Mouse (Mus musculus) heart, embryonic 13.5 days (tissue): ENCODE results near the gene Zfp213. TPM values are rescaled to one million over a fixed set of nuclear protein-coding genes. Genes with fewer than 3 reads are reported as not detected.

Source experiments
- ATAC-seq: fragments of 200-750 bp; cut with Nextera tagmentation; 2 replicates; pipeline ENCODE4 v1.8.0; 2017; ENCODE audit warnings: moderate TSS enrichment; ENCODE audit not compliant: insufficient number of reproducible peaks, low FRiP score, low TSS enrichment; ENCODE audit errors: extremely low read depth
- H3K27ac ChIP-seq: fragments of 300-500 bp; sonication (generic); replicated peaks from 2 replicates; pipeline ENCODE4 v1.5.1; 2015; ENCODE audit warnings: moderate library complexity, mild to moderate bottlenecking, inconsistent platforms
- H3K27me3 ChIP-seq: fragments of 300-500 bp; sonication (generic); replicated peaks from 2 replicates; pipeline ENCODE4 v1.6.1; 2015; ENCODE audit warnings: mild to moderate bottlenecking, inconsistent platforms
- H3K36me3 ChIP-seq: fragments of 300-500 bp; sonication (generic); 2 replicates; pipeline ENCODE4 v1.6.1; 2015; ENCODE audit warnings: mild to moderate bottlenecking, inconsistent platforms
- H3K4me1 ChIP-seq: fragments of 300-500 bp; sonication (generic); 2 replicates; pipeline ENCODE4 v1.6.1; 2015; ENCODE audit warnings: inconsistent platforms
- H3K4me2 ChIP-seq: fragments of 300-500 bp; sonication (generic); 2 replicates; pipeline ENCODE4 v1.6.1; 2015; ENCODE audit warnings: inconsistent platforms, mild to moderate bottlenecking, moderate library complexity
- H3K4me3 ChIP-seq: fragments of 300-500 bp; sonication (generic); 2 replicates; pipeline ENCODE4 v1.5.1; 2015; ENCODE audit warnings: moderate library complexity, mild to moderate bottlenecking, inconsistent platforms
- H3K9ac ChIP-seq: fragments of 300-500 bp; sonication (generic); 2 replicates; pipeline ENCODE4 v1.6.1; 2015; ENCODE audit warnings: inconsistent platforms, mild to moderate bottlenecking, moderate library complexity
- H3K9me3 ChIP-seq: fragments of 300-500 bp; sonication (generic); 2 replicates; pipeline ENCODE4 v1.6.1; 2016; ENCODE audit warnings: inconsistent platforms
- WGBS: fragments of 180-500 bp; shearing (Covaris S2); methylation state at CpG from one replicate; pipeline ENCODE4 v1.1.7; 2015; ENCODE audit warnings: mixed read lengths; 5-methylcytosine and 5-hydroxymethylcytosine counted together
- polyA plus RNA-seq: library from polyadenylated mRNA; unstranded; fragments of >200 nt; fragmentation: Nextera tagmentation; extraction: Ambion mirVana; gene quantifications from 2 replicates; pipeline ENCODE4 v1.2.1, GENCODE M21; 2015

The Zfp213 gene
- polyA plus RNA-seq, 1 experiment from 2014 or later, result 12.7 TPM

- no peak for ATAC-seq
- Histone ChIP-seq H3K4me1 (no peaks in the 10 kb centered on the region), H3K27me3 (no peaks in the 10 kb centered on the region), H3K36me3 (peaks cover 38% of the 10 kb centered on the region), H3K9me3 (peaks cover 6% of the 10 kb centered on the region; the same call in 1 of the 2 replicates), H3K4me3 (no peak overlapping the region), H3K4me2 (no peak overlapping the region), H3K27ac (no peak overlapping the region), H3K9ac (no peak overlapping the region)
- WGBS, result 18% methylated on average over 5 of the region's 5 CpGs
Observed at GRCm38 (mm10) chr17:23571084-23571483, 7.0 kb upstream of the Zfp213 start.

- WGBS, result 35% methylated on average over 6 of the region's 6 CpGs
- no peak overlapping the region for H3K27ac ChIP-seq
- no peak overlapping the region for H3K4me2 ChIP-seq
- no peak overlapping the region for H3K4me3 ChIP-seq
- no peaks in the 10 kb centered on the region for H3K9me3 ChIP-seq
- peaks cover 5% of the 10 kb centered on the region for H3K4me1 ChIP-seq
- no peak overlapping the region for H3K9ac ChIP-seq
- no peaks in the 10 kb centered on the region for H3K27me3 ChIP-seq
- peaks cover 28% of the 10 kb centered on the region for H3K36me3 ChIP-seq
- no peak for ATAC-seq
Observed at GRCm38 (mm10) chr17:23570017-23570416, 6.0 kb upstream of the Zfp213 start.

GRCm38 (mm10) chr17:23568370-23568769, 4.3 kb upstream of the Zfp213 start:
- H3K4me1 ChIP-seq, result peaks cover 10% of the 10 kb centered on the region
- WGBS, result 39% methylated on average over 5 of the region's 5 CpGs
- no peak for ATAC-seq
- H3K36me3 ChIP-seq, result peaks cover 11% of the 10 kb centered on the region; the same call in 1 of the 2 replicates
- no peaks in the 10 kb centered on the region for H3K9me3 ChIP-seq
- H3K4me2 ChIP-seq, result no peak overlapping the region
- no peaks in the 10 kb centered on the region for H3K27me3 ChIP-seq
- H3K4me3 ChIP-seq, result no peak overlapping the region
- no peak overlapping the region for H3K9ac ChIP-seq
- H3K27ac ChIP-seq, result no peak overlapping the region

GRCm38 (mm10) chr17:23566787-23567186, 2.7 kb upstream of the Zfp213 start:
- H3K27me3 ChIP-seq, result no peaks in the 10 kb centered on the region
- H3K27ac ChIP-seq, result no peak overlapping the region
- WGBS, result 40% methylated on average over 5 of the region's 5 CpGs
- no peak for ATAC-seq
- no peaks in the 10 kb centered on the region for H3K9me3 ChIP-seq
- H3K4me3 ChIP-seq, result no peak overlapping the region
- H3K9ac ChIP-seq, result no peak overlapping the region
- H3K4me1 ChIP-seq, result peaks cover 17% of the 10 kb centered on the region
- H3K4me2 ChIP-seq, result no peak overlapping the region
- no peaks in the 10 kb centered on the region for H3K36me3 ChIP-seq

- peak overlapping the region; percentile 74 for H3K4me3 ChIP-seq
- peak overlapping the region; percentile 94 for H3K27ac ChIP-seq
- no peaks in the 10 kb centered on the region for H3K27me3 ChIP-seq
- H3K9me3 ChIP-seq, result no peaks in the 10 kb centered on the region
- H3K9ac ChIP-seq, result peak overlapping the region; percentile 96
- WGBS, result under 1% methylated on average over 8 of the region's 8 CpGs
- H3K4me2 ChIP-seq, result peak overlapping the region; percentile 80
- peak; percentile 46 for ATAC-seq
- H3K4me1 ChIP-seq, result peaks cover 17% of the 10 kb centered on the region
- peaks cover 18% of the 10 kb centered on the region for H3K36me3 ChIP-seq
Observed at GRCm38 (mm10) chr17:23564368-23564715, 304 bp upstream of the Zfp213 start.

GRCm38 (mm10) chr17:23559767-23560166, 4.3 kb downstream of the Zfp213 start:
- Histone ChIP-seq H3K27ac (no peak overlapping the region), H3K4me2 (no peak overlapping the region), H3K36me3 (peaks cover 63% of the 10 kb centered on the region), H3K4me1 (peaks cover 10% of the 10 kb centered on the region), H3K27me3 (no peaks in the 10 kb centered on the region), H3K9me3 (no peaks in the 10 kb centered on the region), H3K9ac (no peak overlapping the region), H3K4me3 (no peak overlapping the region)
- WGBS, result 44% methylated on average over 11 of the region's 11 CpGs
- ATAC-seq, result no peak

GRCm38 (mm10) chr17:23555243-23555916, 8.7 kb downstream of the Zfp213 start:
- H3K27me3 ChIP-seq, result no peaks in the 10 kb centered on the region
- 67% methylated on average over 7 of the region's 7 CpGs for WGBS
- no peak overlapping the region for H3K4me3 ChIP-seq
- no peak overlapping the region for H3K27ac ChIP-seq
- ATAC-seq, result no peak
- H3K9ac ChIP-seq, result peak overlapping the region; percentile 47; the same call in 1 of the 2 replicates
- H3K4me1 ChIP-seq, result peaks cover 7% of the 10 kb centered on the region
- H3K4me2 ChIP-seq, result no peak overlapping the region
- no peaks in the 10 kb centered on the region for H3K9me3 ChIP-seq
- H3K36me3 ChIP-seq, result peaks cover 56% of the 10 kb centered on the region

GRCm38 (mm10) chr17:23554321-23554720, 9.7 kb downstream of the Zfp213 start:
- Histone ChIP-seq H3K4me3 (no peak overlapping the region), H3K4me1 (peaks cover 14% of the 10 kb centered on the region), H3K36me3 (peaks cover 47% of the 10 kb centered on the region), H3K27ac (no peak overlapping the region), H3K9ac (no peak overlapping the region), H3K4me2 (no peak overlapping the region), H3K9me3 (no peaks in the 10 kb centered on the region), H3K27me3 (no peaks in the 10 kb centered on the region)
- no peak for ATAC-seq

GRCm38 (mm10) chr17:23553634-23554120, 10.4 kb downstream of the Zfp213 start:
- H3K36me3 ChIP-seq, result peaks cover 41% of the 10 kb centered on the region
- no peak overlapping the region for H3K27ac ChIP-seq
- H3K27me3 ChIP-seq, result no peaks in the 10 kb centered on the region
- no peak overlapping the region; the same call in 1 of the 2 replicates for H3K9ac ChIP-seq
- ATAC-seq, result no peak
- no peak overlapping the region for H3K4me2 ChIP-seq
- peaks cover 20% of the 10 kb centered on the region for H3K4me1 ChIP-seq
- 56% methylated on average over 1 of the region's 1 CpGs for WGBS
- H3K9me3 ChIP-seq, result no peaks in the 10 kb centered on the region
- no peak overlapping the region for H3K4me3 ChIP-seq

GRCm38 (mm10) chr17:23552896-23553633, 11.0 kb downstream of the Zfp213 start:
- WGBS, result 85% methylated on average over 8 of the region's 8 CpGs

GRCm38 (mm10) chr17:23551963-23552362, 12.1 kb downstream of the Zfp213 start:
- Histone ChIP-seq H3K4me3 (no peak overlapping the region), H3K4me2 (no peak overlapping the region), H3K27me3 (no peaks in the 10 kb centered on the region), H3K9ac (no peak overlapping the region), H3K27ac (no peak overlapping the region), H3K9me3 (no peaks in the 10 kb centered on the region), H3K36me3 (peaks cover 24% of the 10 kb centered on the region), H3K4me1 (peaks cover 24% of the 10 kb centered on the region)
- WGBS, result 64% methylated on average over 5 of the region's 5 CpGs
- no peak for ATAC-seq

More at GRCm38 (mm10) chr17:23552896-23553633, 11.0 kb downstream of the Zfp213 start:
- ATAC-seq, result no peak
- H3K27ac ChIP-seq, result no peak overlapping the region
- H3K36me3 ChIP-seq, result peaks cover 35% of the 10 kb centered on the region
- H3K4me3 ChIP-seq, result no peak overlapping the region
- no peak overlapping the region; the same call in 1 of the 2 replicates for H3K9ac ChIP-seq
- no peaks in the 10 kb centered on the region for H3K27me3 ChIP-seq
- no peak overlapping the region for H3K4me2 ChIP-seq
- H3K9me3 ChIP-seq, result no peaks in the 10 kb centered on the region
- peaks cover 24% of the 10 kb centered on the region for H3K4me1 ChIP-seq
